ENCODE assay signal across 16 mouse cellular contexts in the genomic region with DNA sequence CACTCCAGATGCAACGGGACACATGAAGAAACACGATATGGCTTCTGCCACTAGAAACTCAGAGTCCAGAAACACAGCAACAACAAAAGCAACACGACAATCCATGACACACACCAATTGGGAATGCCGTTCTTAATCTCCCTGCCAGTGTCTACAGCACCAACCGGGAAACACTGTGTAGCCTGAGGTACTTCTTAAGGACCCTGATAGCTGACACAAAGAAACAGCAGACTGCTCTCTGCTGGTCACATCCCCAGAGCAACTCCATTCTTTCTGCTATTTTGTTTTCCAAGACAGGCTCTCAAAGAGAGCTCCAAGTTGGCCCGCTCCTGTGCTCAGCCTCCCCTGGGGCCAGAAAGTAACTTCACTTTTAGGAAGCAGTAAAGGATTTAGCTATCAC. TPM values are rescaled to one million over a fixed set of nuclear protein-coding genes. Genes with fewer than 3 reads are reported as not detected.
DNase-seq lines count a peak whose midpoint lies in the region; ATAC-seq and TF ChIP-seq lines count a peak whose summit lies in the region.
"Had no signal": no experiment of that assay in that cellular context is flagged by ENCODE, and none has a peak within 500 bp of the region (broad histone marks: within the 10 kb centered on the region; RNA-seq: fewer than 3 reads in every experiment).

No protein-coding gene starts in this region.

- no peaks in the 10 kb centered on the region; the same call in 1 of the 2 replicates for H3K79me2 ChIP-seq in heart, adult 2 months (replicated peaks; ENCODE audit: control insufficient read depth, insufficient read depth, low read length)

- WGBS in heart, adult 2 months: 40% methylated on average over 6 of the region's 6 CpGs
- WGBS in intestine, postnatal 0 days: 62% methylated on average over 6 of the region's 6 CpGs
- WGBS in intestine, embryonic 16.5 days: 56% methylated on average over 6 of the region's 6 CpGs
- 70% methylated on average over 6 of the region's 6 CpGs for WGBS in midbrain, postnatal 0 days
- WGBS in midbrain, embryonic 10.5 days: 86% methylated on average over 6 of the region's 6 CpGs

- H3K4me3 ChIP-seq in heart, adult 2 months: no peak overlapping the region
- H3K4me3 ChIP-seq in intestine, postnatal 0 days (ENCODE audit: low read depth, low read length): no peak overlapping the region
- no peak overlapping the region for H3K4me3 ChIP-seq in intestine, embryonic 16.5 days (ENCODE audit: low read length)
- H3K4me3 ChIP-seq in midbrain, postnatal 0 days (ENCODE audit: low read depth, low read length): no peak overlapping the region
- no peak overlapping the region for H3K4me3 ChIP-seq in midbrain, embryonic 10.5 days
- H3K4me3 ChIP-seq: limb, embryonic 12.5 days; liver, embryonic 12.5 days had no signal

- DNase-seq in heart, adult 2 months: peak in 1 of 2 experiments; percentile 24
- DNase-seq in heart, postnatal 10 days: no peak
- no peak for DNase-seq in midbrain, postnatal 0 days (ENCODE audit: low spot score)
- DNase-seq in midbrain, embryonic 10.5 days (ENCODE audit: low spot score): no peak
- DNase-seq in cerebellum, postnatal 14 days: no peak
- DNase-seq: cerebellum, adult 8-10 months; lung, embryonic 14.5 days; lung, postnatal 36 days; retina, postnatal 1 day; thymus, postnatal 14 days had no signal

- intact Hi-C loops in heart, adult 2 months (cut with DNase I): no loop called here
- intact Hi-C loops in heart, postnatal 10 days (cut with DNase I): loop anchor here (2.0 kb wide), 1 partner anchor 155 kb away; no protein-coding TSS in a partner anchor

- H3K4me1 ChIP-seq in heart, adult 2 months (ENCODE audit: control insufficient read depth, insufficient read depth, low read length): peaks cover 24% of the 10 kb centered on the region
- no peaks in the 10 kb centered on the region for H3K4me1 ChIP-seq in intestine, postnatal 0 days (replicated peaks; ENCODE audit: control insufficient read depth, insufficient read depth, low read length)
- H3K4me1 ChIP-seq in intestine, embryonic 16.5 days (ENCODE audit: control insufficient read depth, insufficient read depth, low read length): peaks cover 6% of the 10 kb centered on the region
- no peaks in the 10 kb centered on the region for H3K4me1 ChIP-seq in midbrain, postnatal 0 days (ENCODE audit: insufficient read depth, low read length)
- H3K4me1 ChIP-seq in midbrain, embryonic 10.5 days: no peaks in the 10 kb centered on the region
- H3K4me1 ChIP-seq: liver, embryonic 12.5 days had no signal

- no peak for TF ChIP-seq POLR2A in heart, adult 2 months (IDR thresholded peaks at IDR 0.05; ENCODE audit: insufficient read depth, low read depth, low read length)

- peak; percentile 42 for TF ChIP-seq CTCF in heart, adult 2 months (IDR thresholded peaks at IDR 0.05)
- peak; percentile 38 for TF ChIP-seq CTCF in intestine, postnatal 0 days (IDR thresholded peaks at IDR 0.05; ENCODE audit: low read depth)
- peak; percentile 11; the same call in 1 of the 2 replicates for TF ChIP-seq CTCF in midbrain, postnatal 0 days (IDR thresholded peaks at IDR 0.05)

- H3K36me3 ChIP-seq in heart, adult 2 months (ENCODE audit: control insufficient read depth, insufficient read depth, low read length): peaks cover 35% of the 10 kb centered on the region
- peaks cover 20% of the 10 kb centered on the region for H3K36me3 ChIP-seq in intestine, postnatal 0 days (ENCODE audit: control insufficient read depth, insufficient read depth)
- H3K36me3 ChIP-seq in intestine, embryonic 16.5 days (ENCODE audit: control insufficient read depth, insufficient read depth, low read length): peaks cover 11% of the 10 kb centered on the region; the same call in 1 of the 2 replicates
- peaks cover 22% of the 10 kb centered on the region for H3K36me3 ChIP-seq in midbrain, postnatal 0 days (ENCODE audit: insufficient read depth, low read length)
- H3K36me3 ChIP-seq in midbrain, embryonic 10.5 days: peaks cover 78% of the 10 kb centered on the region

- H3K4me2 ChIP-seq in intestine, postnatal 0 days (replicated peaks; ENCODE audit: low read depth): no peak overlapping the region
- no peak overlapping the region for H3K4me2 ChIP-seq in intestine, embryonic 16.5 days (ENCODE audit: low read depth, low read length)
- no peak overlapping the region for H3K4me2 ChIP-seq in midbrain, postnatal 0 days (ENCODE audit: low read depth, low read length, poor library complexity, severe bottlenecking)
- H3K4me2 ChIP-seq: hindbrain, embryonic 14.5 days; limb, embryonic 12.5 days; liver, embryonic 12.5 days; lung, embryonic 14.5 days had no signal

- no peaks in the 10 kb centered on the region for H3K27me3 ChIP-seq in heart, adult 2 months (ENCODE audit: control insufficient read depth, insufficient read depth, low read length)
- H3K27me3 ChIP-seq in intestine, postnatal 0 days (replicated peaks; ENCODE audit: control insufficient read depth, insufficient read depth, low read length): no peaks in the 10 kb centered on the region
- no peaks in the 10 kb centered on the region for H3K27me3 ChIP-seq in intestine, embryonic 16.5 days (replicated peaks; ENCODE audit: control insufficient read depth, insufficient read depth, low read length)
- no peaks in the 10 kb centered on the region for H3K27me3 ChIP-seq in midbrain, postnatal 0 days (ENCODE audit: insufficient read depth, low read length)
- no peaks in the 10 kb centered on the region for H3K27me3 ChIP-seq in midbrain, embryonic 10.5 days (ENCODE audit: low read depth, poor library complexity, severe bottlenecking)
- H3K27me3 ChIP-seq: limb, embryonic 12.5 days; liver, embryonic 12.5 days had no signal

- H3K27ac ChIP-seq in heart, adult 2 months: peak overlapping the region; percentile 6; the same call in 1 of the 2 replicates
- no peak overlapping the region for H3K27ac ChIP-seq in intestine, postnatal 0 days (ENCODE audit: low read depth, low read length)
- H3K27ac ChIP-seq in intestine, embryonic 16.5 days (ENCODE audit: low read length): no peak overlapping the region
- no peak overlapping the region for H3K27ac ChIP-seq in midbrain, postnatal 0 days (ENCODE audit: low read depth, low read length)
- H3K27ac ChIP-seq in midbrain, embryonic 10.5 days (replicated peaks): no peak overlapping the region
- H3K27ac ChIP-seq: hindbrain, embryonic 14.5 days; limb, embryonic 12.5 days; liver, embryonic 12.5 days had no signal

- no peak for TF ChIP-seq EP300 in heart, adult 2 months (IDR thresholded peaks at IDR 0.05; ENCODE audit: insufficient read depth, low read depth, low read length)

- H3K9ac ChIP-seq in heart, adult 2 months (ENCODE audit: low read depth, low read length): peak overlapping the region; percentile 51; the same call in 1 of the 2 replicates
- H3K9ac ChIP-seq in intestine, postnatal 0 days (ENCODE audit: low read depth, low read length): no peak overlapping the region
- H3K9ac ChIP-seq in intestine, embryonic 16.5 days (ENCODE audit: low read depth, low read length): no peak overlapping the region
- no peak overlapping the region for H3K9ac ChIP-seq in midbrain, postnatal 0 days (replicated peaks; ENCODE audit: low read length, poor library complexity, severe bottlenecking)
- H3K9ac ChIP-seq: hindbrain, embryonic 14.5 days; limb, embryonic 12.5 days; liver, embryonic 12.5 days; lung, embryonic 14.5 days had no signal

- ATAC-seq in intestine, postnatal 0 days: no peak
- no peak for ATAC-seq in intestine, embryonic 16.5 days
- ATAC-seq in midbrain, postnatal 0 days (ENCODE audit: low FRiP score): no peak
- ATAC-seq: forebrain, embryonic 14.5 days; liver, embryonic 12.5 days had no signal

- H3K9me3 ChIP-seq in intestine, postnatal 0 days (ENCODE audit: control insufficient read depth): no peaks in the 10 kb centered on the region
- H3K9me3 ChIP-seq in intestine, embryonic 16.5 days (ENCODE audit: control insufficient read depth, low read length): no peaks in the 10 kb centered on the region
- H3K9me3 ChIP-seq in midbrain, postnatal 0 days (ENCODE audit: low read length): no peaks in the 10 kb centered on the region
- H3K9me3 ChIP-seq in midbrain, embryonic 10.5 days (replicated peaks): no peaks in the 10 kb centered on the region
- H3K9me3 ChIP-seq: limb, embryonic 12.5 days; liver, embryonic 12.5 days had no signal

RNA-seq across cellular contexts. Expression of gene Cfdp1, which starts 20.1 kb away (rescaled TPM):
- 10 to 100 TPM; 32.7 to 34.4 TPM for total RNA-seq in heart, adult 2 months (2021)
- 5.6 and 11.6 TPM in 2 replicates for polyA plus RNA-seq in heart, adult 2 months (2012; rRNA removed)
- 10 to 100 TPM; 43.7 to 53.7 TPM for total RNA-seq in heart, postnatal 10 days (2021)
- 87.2 and 89.5 TPM in 2 replicates for polyA plus RNA-seq in intestine, postnatal 0 days (2015; fragmentation: Nextera tagmentation; extraction: Ambion mirVana)
- polyA plus RNA-seq in intestine, embryonic 16.5 days (2015; fragmentation: Nextera tagmentation; extraction: Ambion mirVana): 156 and 179 TPM in 2 replicates
- total RNA-seq in midbrain, postnatal 0 days (2014; rRNA removed): 61.3 and 63.1 TPM in 2 replicates
- polyA plus RNA-seq in midbrain, postnatal 0 days (2015; fragmentation: Nextera tagmentation; extraction: Ambion mirVana): 196 and 197 TPM in 2 replicates
- polyA plus RNA-seq in midbrain, embryonic 10.5 days (2016; fragmentation: Nextera tagmentation; extraction: Ambion mirVana): 205 and 225 TPM in 2 replicates

RNA-seq across cellular contexts. Expression of gene Tmem170, which starts 42.5 kb away (rescaled TPM):
- 1 to 10 TPM; 2.7 to 2.9 TPM for total RNA-seq in heart, adult 2 months (2021)
- 2.1 and 2.9 TPM in 2 replicates for polyA plus RNA-seq in heart, adult 2 months (2012; rRNA removed)
- 1 to 10 TPM; 2.7 to 3.4 TPM for total RNA-seq in heart, postnatal 10 days (2021)
- polyA plus RNA-seq in intestine, postnatal 0 days (2015; fragmentation: Nextera tagmentation; extraction: Ambion mirVana): 24.1 and 25.4 TPM in 2 replicates
- polyA plus RNA-seq in intestine, embryonic 16.5 days (2015; fragmentation: Nextera tagmentation; extraction: Ambion mirVana): 14.9 and 15.7 TPM in 2 replicates
- 3.6 TPM in 2 replicates for total RNA-seq in midbrain, postnatal 0 days (2014; rRNA removed)
- 2.1 and 2.7 TPM in 2 replicates for polyA plus RNA-seq in midbrain, postnatal 0 days (2015; fragmentation: Nextera tagmentation; extraction: Ambion mirVana)
- 10.3 TPM in 2 replicates for polyA plus RNA-seq in midbrain, embryonic 10.5 days (2016; fragmentation: Nextera tagmentation; extraction: Ambion mirVana)
